Mouse (Mus musculus): ENCODE measurements around the gene Spsb1. TPM values are rescaled to one million over a fixed set of nuclear protein-coding genes. Genes with fewer than 3 reads are reported as not detected.

Spsb1 gene
- polyA plus RNA-seq, 1 experiment from 2014 or later: 9.5 TPM

DNA sequence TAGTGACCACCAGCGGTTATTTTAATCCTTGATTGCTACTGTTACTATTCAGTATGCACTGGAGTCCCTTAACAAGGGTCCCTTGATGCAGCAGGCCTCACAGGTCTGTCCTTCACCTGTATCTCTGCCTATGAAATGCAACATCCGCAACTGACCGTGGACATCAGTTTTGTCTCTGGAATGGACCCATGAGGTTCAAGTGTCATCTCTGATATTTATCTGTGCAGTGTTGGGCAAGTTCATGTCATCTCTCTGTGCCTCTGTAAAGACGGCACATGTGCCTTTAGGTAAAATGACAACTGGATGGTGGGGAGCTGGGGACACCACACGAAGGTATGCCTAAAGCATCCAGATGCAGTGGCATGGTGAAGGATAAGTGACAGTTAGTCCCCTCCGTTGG, 96.7 kb downstream of the Spsb1 start:
- H3K4me3 ChIP-seq: no peak overlapping the region
- no peaks in the 10 kb centered on the region for H3K27me3 ChIP-seq
- H3K4me2 ChIP-seq: no peak overlapping the region
- no peaks in the 10 kb centered on the region for H3K36me3 ChIP-seq
- no peak for ATAC-seq (ENCODE audit: low FRiP score, low read depth)
- H3K27ac ChIP-seq (replicated peaks): no peak overlapping the region
- peaks cover 26% of the 10 kb centered on the region for H3K4me1 ChIP-seq (replicated peaks)
- H3K9me3 ChIP-seq: no peaks in the 10 kb centered on the region
- H3K9ac ChIP-seq: no peak overlapping the region
- WGBS: 78% methylated on average over 6 of the region's 6 CpGs

DNA sequence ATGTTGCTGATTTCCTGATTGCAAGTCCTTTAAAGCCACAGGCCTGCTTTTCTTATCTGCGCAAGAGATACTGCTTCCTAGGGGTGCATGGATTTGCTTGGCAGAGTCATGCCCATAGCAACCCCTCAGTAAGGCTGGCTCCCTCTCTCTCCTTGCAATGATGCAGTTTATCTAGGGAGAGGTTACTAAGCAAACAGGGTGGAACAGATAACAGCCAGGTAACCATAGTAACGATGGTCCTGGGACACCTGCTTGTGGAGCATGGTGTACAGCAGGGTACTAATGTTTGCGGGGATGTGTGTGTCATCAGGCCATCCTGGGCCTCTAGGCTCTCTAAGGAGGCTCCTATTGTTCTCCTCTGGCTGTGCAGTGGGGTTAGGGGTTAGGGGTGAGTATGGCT, 97.2 kb downstream of the Spsb1 start:
- Histone ChIP-seq H3K36me3 (no peaks in the 10 kb centered on the region), H3K27me3 (no peaks in the 10 kb centered on the region), H3K9me3 (no peaks in the 10 kb centered on the region), H3K9ac (no peak overlapping the region), H3K27ac (replicated peaks) (no peak overlapping the region), H3K4me3 (no peak overlapping the region), H3K4me2 (no peak overlapping the region), H3K4me1 (replicated peaks) (peaks cover 26% of the 10 kb centered on the region)
- 59% methylated on average over 3 of the region's 3 CpGs for WGBS
- ATAC-seq (ENCODE audit: low FRiP score, low read depth): no peak

DNA sequence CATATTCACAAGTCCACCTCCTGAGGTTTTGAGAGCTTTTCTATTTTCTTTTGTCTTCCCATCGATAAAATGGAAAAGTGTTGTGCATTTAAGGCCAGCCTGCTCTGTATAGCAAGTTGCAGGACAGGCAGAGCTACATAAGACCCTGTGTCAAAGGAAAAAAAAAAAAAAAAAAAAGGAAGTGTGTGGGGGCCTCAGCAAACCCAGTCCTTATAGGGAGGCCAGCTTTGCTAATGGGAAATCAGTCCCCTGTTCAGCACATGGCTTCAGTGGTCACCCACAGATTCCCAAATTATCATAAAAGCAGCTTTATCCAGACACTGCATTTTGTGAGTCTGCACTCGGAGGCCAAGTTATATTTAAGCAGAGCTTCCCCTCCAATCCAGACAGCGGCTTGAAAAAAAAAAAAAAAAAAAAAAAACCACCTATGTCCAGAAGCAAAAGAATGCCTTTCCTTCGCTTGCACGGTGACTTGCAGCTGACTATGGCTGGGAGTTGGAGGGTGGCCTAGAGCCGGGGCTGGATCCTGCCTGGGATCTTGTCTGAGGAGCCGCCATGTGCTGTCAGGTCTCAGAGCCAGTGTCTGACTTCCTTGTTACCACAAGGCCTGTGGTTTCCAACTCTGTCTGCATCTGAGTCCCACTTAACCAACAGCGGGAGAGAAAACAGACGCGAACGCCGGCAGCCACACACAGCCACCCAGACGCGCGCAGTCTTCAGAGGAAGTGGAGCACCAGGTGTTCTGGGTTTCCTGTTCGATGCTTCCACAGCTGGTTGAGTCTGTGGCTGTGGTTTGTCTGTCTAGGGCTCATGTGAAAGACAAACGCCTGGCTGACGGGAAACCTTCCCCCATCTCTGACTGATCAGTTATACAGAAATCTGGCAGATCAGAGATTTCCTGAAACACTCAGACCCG, 98.7 kb downstream of the Spsb1 start:
- no peak overlapping the region for H3K9ac ChIP-seq
- H3K4me3 ChIP-seq: no peak overlapping the region
- no peak overlapping the region for H3K4me2 ChIP-seq
- H3K4me1 ChIP-seq (replicated peaks): peaks cover 26% of the 10 kb centered on the region
- whole genome bisulfite sequencing: 63% methylated on average over 19 of the region's 19 CpGs
- no peaks in the 10 kb centered on the region for H3K27me3 ChIP-seq
- no peaks in the 10 kb centered on the region for H3K36me3 ChIP-seq
- H3K9me3 ChIP-seq: no peaks in the 10 kb centered on the region
- 0 out of 2 replicates have a peak overlapping the region, but pooled peaks have one; percentile 30 for H3K27ac ChIP-seq (replicated peaks)
- ATAC-seq (ENCODE audit: low FRiP score, low read depth): no peak

DNA sequence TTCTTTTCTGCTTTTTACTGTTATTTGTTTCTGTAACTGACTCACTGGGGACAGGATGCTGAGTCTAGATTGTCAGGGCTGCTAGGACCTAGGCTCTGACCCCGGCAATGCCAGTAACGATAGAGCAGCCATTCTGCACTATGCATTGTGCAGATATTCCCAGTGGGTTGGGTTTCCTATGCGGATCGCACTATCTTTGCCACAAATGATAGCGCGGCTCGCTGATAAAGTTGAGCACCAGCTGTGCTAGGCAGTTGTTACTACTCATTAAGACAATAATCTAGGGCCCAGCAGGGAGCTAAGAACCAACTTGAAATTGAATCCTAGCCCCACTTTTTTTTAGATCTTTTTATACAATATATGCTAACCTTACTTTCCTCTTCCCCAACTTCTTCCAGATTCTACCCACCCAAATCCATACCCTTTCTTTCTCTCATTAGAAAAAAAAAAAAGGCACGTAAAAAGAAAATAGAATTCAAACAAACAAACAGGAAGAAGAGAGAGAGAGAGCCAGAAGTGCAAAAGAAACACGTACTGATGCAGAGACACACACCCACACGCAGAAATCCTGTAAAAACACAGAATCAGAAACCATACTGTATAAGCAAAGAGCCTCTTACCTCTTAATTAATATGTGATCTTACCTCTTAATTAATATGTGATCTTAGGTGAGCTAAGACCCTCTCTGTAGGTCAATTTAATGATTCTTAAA, 99.5 kb downstream of the Spsb1 start:
- no peak overlapping the region for H3K4me2 ChIP-seq

DNA sequence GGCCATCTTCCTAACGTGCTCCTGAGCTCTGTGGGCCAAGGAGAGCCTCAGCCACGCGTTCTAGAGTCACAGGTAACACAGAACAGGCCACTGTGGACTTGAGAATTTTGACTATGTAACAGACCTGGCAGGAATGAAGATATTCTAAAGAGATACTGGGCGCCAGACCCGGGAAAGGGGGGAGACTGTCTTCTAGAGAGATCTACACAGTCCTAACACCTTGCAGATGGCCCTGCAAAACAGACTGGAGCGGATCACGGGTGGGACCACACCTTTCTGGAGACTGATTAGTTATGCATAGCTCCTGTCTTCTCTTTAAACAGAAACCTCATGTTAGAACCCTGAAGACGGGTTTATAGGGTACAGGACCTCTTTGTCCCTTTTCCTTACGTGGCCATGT, 100.1 kb downstream of the Spsb1 start:
- 0 out of 2 replicates have a peak, but pooled peaks have one; percentile 10 for ATAC-seq (ENCODE audit: low FRiP score, low read depth)
- H3K4me2 ChIP-seq: peak overlapping the region; percentile 56
- H3K27ac ChIP-seq (replicated peaks): peak overlapping the region; percentile 61
- 55% methylated on average over 9 of the region's 9 CpGs for WGBS
- H3K4me1 ChIP-seq (replicated peaks): peaks cover 22% of the 10 kb centered on the region
- H3K27me3 ChIP-seq: no peaks in the 10 kb centered on the region
- H3K4me3 ChIP-seq: peak overlapping the region; percentile 24
- H3K9ac ChIP-seq: peak overlapping the region; percentile 25; the same call in 1 of the 2 replicates
- no peaks in the 10 kb centered on the region for H3K9me3 ChIP-seq
- H3K36me3 ChIP-seq: no peaks in the 10 kb centered on the region

More for the DNA sequence above, 99.5 kb downstream of the Spsb1 start:
- WGBS: 48% methylated on average over 10 of the region's 10 CpGs
- Histone ChIP-seq H3K36me3 (no peaks in the 10 kb centered on the region), H3K9me3 (no peaks in the 10 kb centered on the region), H3K4me3 (no peak overlapping the region), H3K27ac (replicated peaks) (peak overlapping the region; percentile 61), H3K27me3 (no peaks in the 10 kb centered on the region), H3K9ac (no peak overlapping the region), H3K4me1 (replicated peaks) (peaks cover 26% of the 10 kb centered on the region)
- ATAC-seq (ENCODE audit: low FRiP score, low read depth): no peak

DNA sequence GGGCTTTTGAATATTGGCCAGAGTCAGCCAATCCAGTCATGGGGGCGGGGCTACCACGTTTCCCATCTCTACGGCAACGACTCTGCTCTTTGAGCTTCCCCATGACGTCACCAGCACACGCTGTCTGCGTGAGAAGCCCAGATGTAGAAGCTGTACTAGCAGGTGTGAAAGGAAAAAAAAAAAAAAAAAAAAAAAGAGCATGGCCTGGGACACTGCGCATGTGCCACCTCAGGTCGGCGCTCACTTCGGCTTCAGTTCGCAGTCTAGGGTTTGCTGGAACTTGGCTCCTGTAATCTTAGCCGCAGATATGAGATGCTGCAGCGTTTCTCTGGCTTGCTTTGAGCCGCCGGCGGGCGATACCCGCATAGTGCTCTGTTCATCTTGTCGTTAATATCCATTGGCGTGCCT, 100.5 kb downstream of the Spsb1 start:
- no peaks in the 10 kb centered on the region for H3K27me3 ChIP-seq
- no peaks in the 10 kb centered on the region for H3K36me3 ChIP-seq
- peak overlapping the region; percentile 25; the same call in 1 of the 2 replicates for H3K9ac ChIP-seq
- peak; percentile 91 for ATAC-seq (ENCODE audit: low FRiP score, low read depth)
- H3K9me3 ChIP-seq: no peaks in the 10 kb centered on the region
- peak overlapping the region; percentile 24 for H3K4me3 ChIP-seq
- H3K27ac ChIP-seq (replicated peaks): peak overlapping the region; percentile 61
- H3K4me1 ChIP-seq (replicated peaks): peaks cover 22% of the 10 kb centered on the region
- peak overlapping the region; percentile 56 for H3K4me2 ChIP-seq
- 2% methylated on average over 21 of the region's 21 CpGs for WGBS

DNA sequence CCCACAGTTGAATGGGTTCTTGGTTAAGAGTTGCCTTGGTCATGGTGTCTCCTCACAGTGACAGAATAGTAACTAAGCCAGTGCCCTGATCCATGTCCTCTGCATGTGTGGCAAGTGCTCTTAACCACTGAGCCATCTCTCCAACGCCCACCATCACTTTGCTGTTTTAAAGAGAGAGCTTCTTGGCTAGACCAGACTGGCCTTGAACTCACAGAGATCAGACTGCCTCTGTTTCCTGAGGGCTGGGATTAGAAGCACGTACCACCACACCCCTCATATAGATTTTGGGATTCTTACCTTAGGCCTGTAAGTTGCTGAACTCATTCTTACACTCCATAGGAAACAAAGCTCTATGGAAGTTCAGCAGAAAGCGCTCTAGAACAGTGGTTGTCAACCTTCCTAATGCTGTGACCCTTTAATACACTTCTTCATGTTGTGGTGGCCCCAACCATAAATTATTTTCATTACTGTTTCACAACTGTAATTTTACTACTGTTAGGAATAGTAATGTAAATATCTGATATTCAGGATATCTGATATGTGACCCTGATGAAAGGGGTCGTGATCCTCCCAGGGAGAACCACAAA, 101.1 kb downstream of the Spsb1 start:
- ATAC-seq (ENCODE audit: low FRiP score, low read depth): no peak
- 68% methylated on average over 4 of the region's 4 CpGs for WGBS
- H3K4me1 ChIP-seq (replicated peaks): peaks cover 22% of the 10 kb centered on the region
- peak overlapping the region; percentile 24 for H3K4me3 ChIP-seq
- no peak overlapping the region for H3K9ac ChIP-seq
- H3K27ac ChIP-seq (replicated peaks): 0 out of 2 replicates have a peak overlapping the region, but pooled peaks have one; percentile 61
- H3K9me3 ChIP-seq: no peaks in the 10 kb centered on the region
- H3K27me3 ChIP-seq: no peaks in the 10 kb centered on the region
- no peaks in the 10 kb centered on the region for H3K36me3 ChIP-seq
- peak overlapping the region; percentile 56 for H3K4me2 ChIP-seq

DNA sequence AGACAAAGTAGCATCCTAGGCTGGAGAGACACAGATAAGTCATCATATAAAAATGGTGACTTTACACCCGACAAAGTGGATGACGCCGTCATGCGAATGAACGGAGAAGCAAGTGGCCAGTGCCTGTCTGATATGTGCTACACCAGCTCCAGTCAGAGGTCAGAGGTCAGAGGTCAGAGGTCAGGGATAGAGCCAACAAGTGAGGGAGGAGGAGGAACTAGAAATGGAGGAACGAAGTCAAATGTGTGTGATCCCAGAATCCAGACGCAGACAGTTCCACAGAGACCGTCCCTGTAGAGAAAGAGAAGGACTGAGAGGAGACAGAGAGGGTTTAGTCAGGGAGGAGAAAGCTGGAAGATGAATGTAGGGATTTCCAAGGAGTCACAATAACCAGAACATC, 103.3 kb downstream of the Spsb1 start:
- Histone ChIP-seq H3K9ac (no peak overlapping the region), H3K27me3 (no peaks in the 10 kb centered on the region), H3K9me3 (no peaks in the 10 kb centered on the region), H3K36me3 (no peaks in the 10 kb centered on the region), H3K27ac (replicated peaks) (no peak overlapping the region), H3K4me1 (replicated peaks) (peaks cover 13% of the 10 kb centered on the region), H3K4me2 (no peak overlapping the region), H3K4me3 (no peak overlapping the region)
- ATAC-seq (ENCODE audit: low FRiP score, low read depth): no peak
- 82% methylated on average over 8 of the region's 8 CpGs for WGBS

DNA sequence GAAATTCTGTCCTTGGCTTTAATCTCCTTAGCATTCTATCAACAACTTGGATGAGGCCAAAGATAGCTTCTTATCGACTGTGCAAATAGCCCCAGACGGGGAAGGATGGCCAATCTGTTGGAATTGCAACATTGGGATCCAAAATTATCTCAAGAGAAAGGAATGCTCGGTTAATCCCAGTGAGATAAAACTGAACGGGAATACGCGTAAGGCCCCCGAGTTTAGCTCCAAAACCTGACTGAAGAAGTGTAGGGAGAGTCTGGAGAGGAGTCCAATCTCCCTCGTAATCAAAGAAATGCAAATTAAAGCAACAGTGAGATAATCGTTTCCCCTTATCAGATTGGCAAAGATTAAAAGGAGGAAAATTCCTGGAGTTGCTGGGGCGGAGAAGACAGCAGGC, 104.2 kb downstream of the Spsb1 start:
- Histone ChIP-seq H3K9me3 (no peaks in the 10 kb centered on the region), H3K4me2 (no peak overlapping the region), H3K9ac (no peak overlapping the region), H3K4me1 (replicated peaks) (peaks cover 13% of the 10 kb centered on the region), H3K4me3 (no peak overlapping the region), H3K27ac (replicated peaks) (no peak overlapping the region), H3K36me3 (no peaks in the 10 kb centered on the region), H3K27me3 (no peaks in the 10 kb centered on the region)
- ATAC-seq (ENCODE audit: low FRiP score, low read depth): no peak
- WGBS: 76% methylated on average over 10 of the region's 10 CpGs

DNA sequence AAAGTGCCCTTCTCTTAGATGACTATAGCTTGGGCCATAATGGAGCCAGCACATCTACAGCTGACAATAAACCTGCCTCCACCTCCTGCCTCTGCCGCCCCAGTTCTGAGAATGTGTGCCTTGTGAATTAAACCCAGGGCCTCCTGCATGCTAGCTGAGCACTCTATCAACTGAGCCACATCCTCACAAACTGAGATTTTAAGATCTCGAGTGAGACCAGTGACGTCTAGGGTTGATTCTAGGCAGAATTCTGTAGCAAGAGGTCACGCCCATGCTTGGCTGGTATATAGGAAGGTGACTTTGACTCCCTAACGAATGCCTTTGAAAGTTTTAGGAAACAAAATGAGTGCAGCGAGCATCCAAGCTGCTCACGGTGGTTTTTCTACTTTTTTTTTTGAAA, 104.8 kb downstream of the Spsb1 start:
- Histone ChIP-seq H3K4me2 (no peak overlapping the region), H3K9ac (no peak overlapping the region), H3K36me3 (no peaks in the 10 kb centered on the region), H3K4me1 (replicated peaks) (peaks cover 11% of the 10 kb centered on the region), H3K27ac (replicated peaks) (no peak overlapping the region), H3K4me3 (no peak overlapping the region), H3K9me3 (no peaks in the 10 kb centered on the region), H3K27me3 (no peaks in the 10 kb centered on the region)
- ATAC-seq (ENCODE audit: low FRiP score, low read depth): no peak
- 89% methylated on average over 7 of the region's 7 CpGs for WGBS

DNA sequence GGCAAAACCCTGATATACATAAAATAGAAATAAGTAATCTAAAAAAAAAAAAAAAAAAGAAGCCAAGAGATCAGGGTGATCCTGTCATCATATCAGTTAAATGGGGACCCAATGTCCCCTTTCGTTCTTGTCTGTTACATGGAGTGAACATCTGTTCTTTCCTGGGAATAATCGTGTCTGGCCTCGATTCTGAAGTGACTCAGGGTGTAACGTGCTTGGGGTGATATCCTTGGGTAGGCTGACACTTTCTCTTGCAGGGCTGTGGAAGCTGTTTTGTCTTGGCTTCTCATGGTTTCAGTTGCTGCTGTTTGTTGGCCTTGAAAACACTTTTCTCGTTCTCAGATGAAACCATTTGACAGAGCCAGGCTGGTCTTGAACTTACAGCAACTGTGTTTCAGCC, 105.8 kb downstream of the Spsb1 start:
- no peaks in the 10 kb centered on the region for H3K27me3 ChIP-seq
- H3K9me3 ChIP-seq: no peaks in the 10 kb centered on the region
- H3K9ac ChIP-seq: no peak overlapping the region
- no peak overlapping the region for H3K4me3 ChIP-seq
- H3K4me1 ChIP-seq (replicated peaks): 0 out of 2 replicates have a peak, but pooled peaks cover 3% of the 10 kb centered on the region
- no peak overlapping the region for H3K4me2 ChIP-seq
- whole genome bisulfite sequencing: 86% methylated on average over 5 of the region's 5 CpGs
- no peaks in the 10 kb centered on the region for H3K36me3 ChIP-seq
- no peak overlapping the region for H3K27ac ChIP-seq (replicated peaks)
- no peak for ATAC-seq (ENCODE audit: low FRiP score, low read depth)
